In genomic region chr3:95959807-95960206, GRCm38 (mm10) we compare ENCODE assay signal across 17 mouse cellular contexts. TPM values are rescaled to one million over a fixed set of nuclear protein-coding genes. Genes with fewer than 3 reads are reported as not detected.
A peak's percentile ranks its signal among the peaks of the same experiment; 100 is the strongest.
DNase-seq lines count a peak whose midpoint lies in the region; ATAC-seq and TF ChIP-seq lines count a peak whose summit lies in the region.
"Had no signal": no experiment of that assay in that cellular context is flagged by ENCODE, and none has a peak within 500 bp of the region (broad histone marks: within the 10 kb centered on the region; RNA-seq: fewer than 3 reads in every experiment).

No protein-coding gene starts in this region.

- ATAC-seq in liver, postnatal 0 days: no peak
- no peak for ATAC-seq in erythroid progenitor cell, adult 5-6 weeks (replicated peaks; ENCODE audit: low FRiP score, poor library complexity, severe bottlenecking)

- DNase-seq in gastrocnemius, adult 2 months: no peak
- DNase-seq in gastrocnemius, postnatal 25 days: no peak
- DNase-seq in liver, postnatal 0 days: no peak
- no peak for DNase-seq in liver
- peak; percentile 38 for DNase-seq in CD4-positive, CD25-positive, alpha-beta regulatory T cell, adult 2 months (ENCODE audit: low read depth, low spot score)
- DNase-seq in retina, postnatal 1 day: peak; percentile 54
- DNase-seq in urinary bladder, postnatal 25 days (ENCODE audit: low spot score): no peak
- DNase-seq: cerebellum, adult 9-10 months; heart, postnatal 36 days; right cerebral cortex, postnatal 25 days had no signal

- WGBS in liver, postnatal 0 days (ENCODE audit: insufficient replicate concordance): 72% methylated on average over 1 of the region's 1 CpGs

- H3K36me3 ChIP-seq in liver, postnatal 0 days (replicated peaks; ENCODE audit: insufficient read depth, low read length): no peaks in the 10 kb centered on the region
- H3K36me3 ChIP-seq: embryonic facial prominence, embryonic 12.5 days; heart, embryonic 12.5 days; limb, embryonic 12.5 days had no signal

- H3K9me3 ChIP-seq in liver, postnatal 0 days (ENCODE audit: low read length): no peaks in the 10 kb centered on the region
- H3K9me3 ChIP-seq: embryonic facial prominence, embryonic 12.5 days; limb, embryonic 12.5 days had no signal

- H3K4me1 ChIP-seq in liver, postnatal 0 days (ENCODE audit: insufficient read depth): peaks cover 9% of the 10 kb centered on the region
- H3K4me1 ChIP-seq: embryonic facial prominence, embryonic 12.5 days; limb, embryonic 12.5 days had no signal

- no peak overlapping the region for H3K9ac ChIP-seq in liver, postnatal 0 days (replicated peaks)
- H3K9ac ChIP-seq: embryonic facial prominence, embryonic 12.5 days; heart, embryonic 12.5 days; limb, embryonic 12.5 days; liver, embryonic 14.5 days had no signal

- H3K27ac ChIP-seq in gastrocnemius, adult 2 months: no peak overlapping the region
- H3K27ac ChIP-seq in liver, postnatal 0 days (ENCODE audit: low read depth): no peak overlapping the region
- H3K27ac ChIP-seq: embryonic facial prominence, embryonic 12.5 days; limb, embryonic 12.5 days; liver, embryonic 14.5 days had no signal

- no peaks in the 10 kb centered on the region for H3K27me3 ChIP-seq in liver, postnatal 0 days (ENCODE audit: insufficient read depth, low read length)
- H3K27me3 ChIP-seq: embryonic facial prominence, embryonic 12.5 days; heart, embryonic 12.5 days; limb, embryonic 12.5 days had no signal

- H3K4me2 ChIP-seq in liver, postnatal 0 days (ENCODE audit: low read depth, low read length): no peak overlapping the region
- H3K4me2 ChIP-seq: embryonic facial prominence, embryonic 12.5 days; limb, embryonic 12.5 days; midbrain, embryonic 11.5 days had no signal

- intact Hi-C loops in gastrocnemius, adult 2 months (cut with DNase I): loop anchor here (5.0 kb wide), 1 partner anchor 98 kb away; no protein-coding TSS in a partner anchor

- peak; percentile 32 for TF ChIP-seq CTCF in gastrocnemius, adult 2 months (IDR thresholded peaks at IDR 0.05)
- TF ChIP-seq CTCF in liver, postnatal 0 days (IDR thresholded peaks at IDR 0.05; ENCODE audit: low read depth): peak; percentile 48

- TF ChIP-seq EP300 in liver, postnatal 0 days (IDR thresholded peaks at IDR 0.05; ENCODE audit: low read depth): no peak

- no peak overlapping the region for H3K4me3 ChIP-seq in gastrocnemius, adult 2 months
- H3K4me3 ChIP-seq in liver, postnatal 0 days (ENCODE audit: low read depth, low read length): no peak overlapping the region
- H3K4me3 ChIP-seq: embryonic facial prominence, embryonic 12.5 days; limb, embryonic 12.5 days; myocyte had no signal

RNA-seq across cellular contexts. Expression of gene Anp32e, which starts 30.8 kb away (rescaled TPM):
- 10 to 100 TPM; 76.4 to 89.9 TPM for total RNA-seq in gastrocnemius, adult 2 months (2021)
- 10 to 100 TPM; 67.4 to 69.1 TPM for total RNA-seq in gastrocnemius, postnatal 25 days (2021)
- polyA plus RNA-seq in liver, postnatal 0 days (2015; fragmentation: Nextera tagmentation; extraction: Ambion mirVana): 92.0 and 98.4 TPM in 2 replicates
- 153 and 197 TPM in 2 replicates for total RNA-seq in erythroid progenitor cell, adult 5-6 weeks (2015; ENCODE audit: low replicate concordance)
- total RNA-seq in erythroid progenitor cell, adult 5-6 weeks (2017; ENCODE audit: low replicate concordance): 541 and 717 TPM in 2 replicates

RNA-seq across cellular contexts. Expression of gene Plekho1, which starts 36.0 kb away (rescaled TPM):
- 10 to 100 TPM; 14.2 to 19.3 TPM for total RNA-seq in gastrocnemius, adult 2 months (2021)
- total RNA-seq in gastrocnemius, postnatal 25 days (2021): 10 to 100 TPM; 23.2 to 39.8 TPM
- polyA plus RNA-seq in liver, postnatal 0 days (2015; fragmentation: Nextera tagmentation; extraction: Ambion mirVana): 10.7 and 11.7 TPM in 2 replicates
- total RNA-seq in erythroid progenitor cell, adult 5-6 weeks (2015; ENCODE audit: low replicate concordance): 12.6 and 13.4 TPM in 2 replicates
- total RNA-seq in erythroid progenitor cell, adult 5-6 weeks (2017; ENCODE audit: low replicate concordance): 8.6 and 18.6 TPM in 2 replicates

RNA-seq across cellular contexts. Expression of gene Car14, which starts 55.3 kb away (rescaled TPM):
- 100 to 1,000 TPM in 1 of 2 experiments, 10 to 100 TPM in 1; 81.2 to 115 TPM for total RNA-seq in gastrocnemius, adult 2 months (2021)
- total RNA-seq in gastrocnemius, postnatal 25 days (2021): 10 to 100 TPM; 78.0 to 92.8 TPM
- polyA plus RNA-seq in liver, postnatal 0 days (2015; fragmentation: Nextera tagmentation; extraction: Ambion mirVana): 15.2 and 17.3 TPM in 2 replicates
- not detected in 2 replicates for total RNA-seq in erythroid progenitor cell, adult 5-6 weeks (2015; ENCODE audit: low replicate concordance)
- total RNA-seq in erythroid progenitor cell, adult 5-6 weeks (2017; ENCODE audit: low replicate concordance): not detected in 2 replicates

Comparison
In these comparisons a context has a peak if more than half of its experiments do, and no peak if none do; other contexts are left out.
1. DNase-seq: peak in CD4-positive, CD25-positive, alpha-beta regulatory T cell, adult 2 months (single experiment) and retina, postnatal 1 day (single experiment); none in gastrocnemius, adult 2 months (single experiment), gastrocnemius, postnatal 25 days (single experiment), liver, postnatal 0 days (single experiment), liver (single experiment) and urinary bladder, postnatal 25 days (single experiment).
2. RNA of gene Car14, which starts 55.3 kb away (total RNA-seq): 81.2 to 115 TPM in gastrocnemius, adult 2 months and 78.0 to 92.8 TPM in gastrocnemius, postnatal 25 days; not detected in erythroid progenitor cell, adult 5-6 weeks; every median in the first group is over 10 times any median in the second.